Mouse (Mus musculus): ENCODE measurements around the gene Ltbr.

Gene Ltbr

GRCm38 (mm10) chr6:125344084-125344483, 30.4 kb upstream of the Ltbr start:
- peak in 1 of 2 experiments; percentile 27 for DNase-seq

GRCm38 (mm10) chr6:125342198-125342597, 28.5 kb upstream of the Ltbr start:
- DNase-seq = no peak

GRCm38 (mm10) chr6:125340244-125340643, 26.6 kb upstream of the Ltbr start:
- no peak for DNase-seq

- DNase-seq = no peak
Observed at GRCm38 (mm10) chr6:125338791-125339660, 25.3 kb upstream of the Ltbr start.

- DNase-seq = no peak
Observed at GRCm38 (mm10) chr6:125334356-125334755, 20.7 kb upstream of the Ltbr start.

- DNase-seq = no peak
Observed at GRCm38 (mm10) chr6:125333112-125333899, 19.6 kb upstream of the Ltbr start.

- DNase-seq = peak; percentile 73 to 80
Observed at GRCm38 (mm10) chr6:125330626-125331326, 17.1 kb upstream of the Ltbr start.

- DNase-seq = no peak
Observed at GRCm38 (mm10) chr6:125328243-125328642, 14.6 kb upstream of the Ltbr start.

GRCm38 (mm10) chr6:125325337-125325736, 11.7 kb upstream of the Ltbr start:
- no peak for DNase-seq

GRCm38 (mm10) chr6:125323547-125323946, 9.9 kb upstream of the Ltbr start:
- DNase-seq = no peak

GRCm38 (mm10) chr6:125322794-125323193, 9.1 kb upstream of the Ltbr start:
- DNase-seq = no peak

GRCm38 (mm10) chr6:125321114-125321855, 7.6 kb upstream of the Ltbr start:
- peak in 1 of 2 experiments; percentile 31 for DNase-seq

- DNase-seq = no peak
Observed at GRCm38 (mm10) chr6:125320323-125320722, 6.6 kb upstream of the Ltbr start, which contains the start of gene Scnn1a. Gene Scnn1a, plus strand, starts transcription at chr6:125320659.

GRCm38 (mm10) chr6:125319919-125320296, 6.2 kb upstream of the Ltbr start:
- no peak for DNase-seq

- DNase-seq = no peak
Observed at GRCm38 (mm10) chr6:125318981-125319918, 5.6 kb upstream of the Ltbr start.

- DNase-seq = no peak
Observed at GRCm38 (mm10) chr6:125317077-125317476, 3.4 kb upstream of the Ltbr start.

- DNase-seq = no peak
Observed at GRCm38 (mm10) chr6:125314746-125315145, 1.1 kb upstream of the Ltbr start.

- no peak for DNase-seq
Observed at GRCm38 (mm10) chr6:125314231-125314563, 512 bp upstream of the Ltbr start.

- no peak for DNase-seq
Observed at GRCm38 (mm10) chr6:125312581-125313355, 917 bp downstream of the Ltbr start.

- no peak for DNase-seq
Observed at GRCm38 (mm10) chr6:125312171-125312570, 1.5 kb downstream of the Ltbr start.

- DNase-seq = peak; percentile 60 to 72
Observed at GRCm38 (mm10) chr6:125309406-125309805, 4.3 kb downstream of the Ltbr start.
